Mouse (Mus musculus) yolk sac, embryonic 10.5 days (tissue): ENCODE measurements around the gene Arl15.

Experiments used
- DNase-seq: peaks from one replicate; pipeline ENCODE4 v3.0.0-alpha.2; 2017; ENCODE audit warnings: low spot score

Arl15 gene

DNA sequence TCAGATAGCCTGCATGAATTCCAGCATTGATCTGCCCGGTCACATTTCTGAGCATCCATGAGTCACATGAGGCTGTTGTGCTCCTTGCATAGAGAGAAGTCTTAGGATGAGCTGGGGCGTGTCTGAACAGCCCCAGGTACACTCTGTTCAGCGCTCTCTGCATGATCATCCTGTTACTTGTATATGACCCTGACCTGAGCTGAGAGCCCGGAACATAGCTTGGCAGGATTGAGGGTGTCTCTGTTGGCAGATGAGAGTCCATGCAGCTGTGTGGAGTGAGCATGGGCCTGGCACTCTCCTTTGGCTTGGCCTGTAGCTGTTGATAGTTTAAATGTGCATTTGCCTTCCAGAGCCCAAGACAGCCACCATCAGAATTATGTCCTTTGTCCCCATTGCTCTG, 50.4 kb downstream of the Arl15 start:
- no peak for DNase-seq

DNA sequence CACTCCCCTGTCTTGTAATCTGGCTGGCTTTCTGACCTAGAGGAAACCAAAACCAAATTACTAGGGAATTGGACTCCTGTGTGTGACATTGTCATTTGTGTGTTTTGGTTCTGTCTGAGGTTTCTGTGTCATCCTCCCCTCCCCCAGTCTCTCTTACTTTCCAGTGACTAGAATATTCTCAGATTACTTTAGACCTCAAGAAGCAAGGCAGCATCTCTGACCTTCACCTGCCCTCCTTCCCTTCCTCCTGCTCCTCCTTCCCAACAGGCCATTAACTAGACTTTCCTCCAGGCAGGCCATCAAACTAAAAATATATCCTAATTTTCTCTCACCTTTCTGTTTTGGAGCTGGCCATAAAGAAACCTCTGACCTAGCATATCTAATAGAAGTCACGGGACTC, 50.9 kb downstream of the Arl15 start:
- DNase-seq: no peak

DNA sequence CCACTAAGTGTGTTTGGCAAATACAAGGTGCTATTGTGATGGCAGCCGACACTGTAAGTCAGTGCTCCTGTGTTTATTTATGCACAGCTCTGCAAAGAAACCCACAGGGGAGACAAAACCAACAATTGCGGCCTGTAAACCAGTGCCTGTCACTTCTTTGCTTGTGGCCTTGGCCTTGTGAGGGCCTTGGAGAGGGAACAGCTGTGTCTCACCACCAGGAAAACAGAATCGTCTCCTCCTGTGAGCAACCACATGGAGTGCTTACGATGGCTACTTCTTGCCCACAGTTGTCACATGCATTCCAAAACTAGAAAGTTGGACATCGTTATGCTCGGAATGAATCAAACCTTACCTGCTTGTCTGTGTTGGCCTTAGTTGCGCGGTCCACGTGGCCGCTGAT, 52.1 kb downstream of the Arl15 start:
- no peak for DNase-seq

DNA sequence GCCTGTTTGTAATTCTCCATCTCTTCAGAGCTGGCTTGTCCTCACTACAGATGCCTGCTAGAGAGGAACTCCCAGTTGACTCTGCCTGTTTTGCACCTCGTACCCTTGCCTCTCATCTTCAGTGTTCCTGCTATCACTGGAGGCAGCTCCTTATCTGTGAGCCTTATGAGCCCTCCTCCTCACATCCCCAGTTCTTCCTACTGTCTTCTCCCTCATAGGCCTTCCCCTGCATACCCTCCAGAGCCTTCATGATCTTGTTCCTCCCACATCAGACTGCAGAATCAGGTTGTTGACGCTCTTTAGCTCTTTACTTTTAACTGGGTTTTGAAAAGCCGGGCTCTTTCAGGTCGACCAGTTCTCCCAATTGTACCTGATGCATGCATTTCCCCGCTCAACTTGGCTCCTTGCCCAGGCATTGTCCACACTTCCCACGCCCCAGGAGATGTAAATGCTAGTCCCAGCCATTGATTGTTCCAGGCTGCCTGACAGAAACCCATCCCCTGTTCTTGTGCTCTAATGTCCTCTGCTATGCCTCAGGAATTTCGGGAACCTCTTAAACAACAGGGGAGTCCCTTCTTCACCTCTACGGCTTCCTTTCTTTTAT, 56.2 kb downstream of the Arl15 start:
- DNase-seq: no peak

DNA sequence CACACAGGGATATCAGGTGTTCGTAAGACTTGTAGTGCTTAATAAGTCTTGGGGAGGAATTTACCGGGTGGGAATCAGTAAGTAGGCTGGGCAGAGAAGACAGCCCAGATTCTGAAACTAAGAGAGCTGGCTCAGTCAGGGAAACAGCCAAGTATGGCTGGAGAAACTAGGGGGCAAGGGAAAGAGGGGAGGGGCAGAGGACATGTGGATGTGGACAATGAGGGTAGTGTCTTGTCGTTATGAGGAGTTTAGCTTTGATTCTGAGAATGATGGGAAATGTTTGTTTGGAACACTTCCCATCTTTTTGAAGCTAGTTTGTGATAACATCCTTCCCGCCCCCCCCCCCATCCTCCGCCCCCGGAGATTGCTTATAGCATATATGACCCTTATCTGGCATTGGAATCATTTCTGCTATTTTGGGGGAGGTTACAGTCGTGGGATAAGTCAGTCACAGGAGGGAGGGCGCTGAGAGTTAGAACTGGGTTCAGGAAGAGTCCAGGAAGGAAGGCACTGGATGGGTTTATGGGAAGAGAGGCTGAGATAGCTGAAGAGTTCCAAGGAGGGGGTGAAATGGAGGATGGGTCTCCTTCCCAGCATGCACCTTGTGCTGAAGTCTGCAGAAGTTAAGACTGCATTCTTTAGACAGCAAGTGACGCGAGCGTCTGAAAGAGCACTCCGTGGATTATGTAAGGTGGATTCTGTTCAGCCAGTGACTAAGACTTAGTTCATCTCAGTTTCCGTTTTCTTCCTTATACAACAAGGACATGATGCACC, 57.5 kb downstream of the Arl15 start:
- DNase-seq: no peak

DNA sequence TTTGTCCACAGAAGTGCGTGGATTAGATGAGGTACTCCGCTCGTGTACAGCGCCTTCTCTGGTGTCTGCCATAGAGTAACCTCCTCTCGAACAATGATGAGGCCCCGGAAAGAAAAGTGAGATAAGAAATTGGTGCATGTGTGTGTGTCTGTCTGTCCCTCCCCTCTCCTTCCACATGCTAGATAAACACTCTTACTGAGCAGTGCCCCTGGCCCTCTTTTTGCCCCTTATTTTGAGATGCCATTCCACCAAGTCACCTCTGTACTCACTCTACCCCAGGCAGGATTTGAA, 58.0 kb downstream of the Arl15 start:
- no peak for DNase-seq

DNA sequence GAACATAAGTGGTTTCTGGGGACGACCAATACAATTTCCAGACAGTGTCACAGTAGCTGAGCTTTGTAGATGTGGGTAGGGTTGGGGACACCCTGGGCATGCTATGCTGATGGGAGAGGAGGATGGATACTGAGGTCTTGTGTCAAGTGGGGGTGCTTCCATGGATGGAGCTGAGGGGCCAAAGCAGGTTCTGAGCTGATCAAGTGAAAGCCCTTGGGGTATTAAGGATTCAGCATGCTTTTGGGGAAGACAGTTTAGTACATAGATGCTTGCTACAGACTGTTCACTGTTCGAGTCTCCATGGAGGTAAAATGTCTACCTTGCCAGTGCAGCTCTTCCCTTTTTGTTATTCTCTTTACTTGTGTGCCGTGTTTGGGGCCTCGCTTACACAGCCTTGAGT, 59.8 kb downstream of the Arl15 start:
- no peak for DNase-seq

DNA sequence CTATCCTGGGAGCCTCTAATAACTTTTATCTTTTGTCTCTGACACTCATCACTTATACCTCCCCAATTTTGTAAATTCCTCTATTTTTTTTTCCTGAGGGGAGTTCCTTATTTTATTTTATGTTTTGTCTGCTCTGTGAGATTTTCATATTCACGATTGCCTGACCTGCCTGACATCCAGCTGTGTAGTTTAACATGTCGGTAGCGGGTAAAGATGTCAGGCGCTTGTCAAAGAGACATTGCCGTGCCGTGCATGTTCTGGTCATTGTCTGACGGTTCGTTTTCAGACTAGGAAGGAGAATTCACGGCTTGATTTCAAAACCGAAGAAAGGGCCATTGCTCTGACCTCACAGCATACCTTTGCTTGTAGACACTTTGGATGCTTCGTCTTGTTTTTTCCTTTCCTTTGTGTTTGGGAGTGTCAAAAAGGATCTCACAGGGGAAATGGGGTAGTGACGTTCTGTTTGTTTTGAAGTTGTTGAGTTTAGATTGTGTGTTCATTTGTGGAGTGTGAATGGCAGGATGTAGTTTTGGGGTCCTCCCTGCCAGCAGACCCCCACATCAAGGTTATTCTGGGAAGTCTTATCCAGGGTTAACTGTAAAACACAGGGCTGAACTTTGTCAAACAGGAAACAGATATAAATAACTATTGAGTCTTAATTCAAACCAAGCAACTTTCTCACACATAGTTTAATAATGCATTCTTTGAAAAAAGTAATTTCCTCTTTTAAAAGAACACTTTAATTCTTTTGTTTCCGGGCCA, 60.4 kb downstream of the Arl15 start:
- no peak for DNase-seq

DNA sequence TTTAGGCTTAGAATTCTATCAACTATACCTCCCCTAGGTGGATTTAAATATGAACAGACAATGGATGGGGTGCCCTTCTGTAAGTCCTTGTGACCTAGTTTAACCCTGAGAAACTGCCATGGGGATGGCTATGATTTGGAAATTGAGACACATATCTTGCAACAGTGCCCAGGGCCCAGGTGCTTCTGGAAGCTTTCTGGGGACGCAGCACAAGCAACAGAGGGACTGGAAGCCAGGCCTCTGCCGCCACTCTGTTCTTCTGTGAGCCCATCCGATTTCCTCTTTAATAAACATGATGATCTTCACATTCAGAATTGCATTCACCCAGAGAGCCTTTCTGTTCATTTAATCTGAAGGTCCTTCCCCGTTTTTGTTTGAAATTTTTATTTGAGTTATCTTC, 62.6 kb downstream of the Arl15 start:
- no peak for DNase-seq

DNA sequence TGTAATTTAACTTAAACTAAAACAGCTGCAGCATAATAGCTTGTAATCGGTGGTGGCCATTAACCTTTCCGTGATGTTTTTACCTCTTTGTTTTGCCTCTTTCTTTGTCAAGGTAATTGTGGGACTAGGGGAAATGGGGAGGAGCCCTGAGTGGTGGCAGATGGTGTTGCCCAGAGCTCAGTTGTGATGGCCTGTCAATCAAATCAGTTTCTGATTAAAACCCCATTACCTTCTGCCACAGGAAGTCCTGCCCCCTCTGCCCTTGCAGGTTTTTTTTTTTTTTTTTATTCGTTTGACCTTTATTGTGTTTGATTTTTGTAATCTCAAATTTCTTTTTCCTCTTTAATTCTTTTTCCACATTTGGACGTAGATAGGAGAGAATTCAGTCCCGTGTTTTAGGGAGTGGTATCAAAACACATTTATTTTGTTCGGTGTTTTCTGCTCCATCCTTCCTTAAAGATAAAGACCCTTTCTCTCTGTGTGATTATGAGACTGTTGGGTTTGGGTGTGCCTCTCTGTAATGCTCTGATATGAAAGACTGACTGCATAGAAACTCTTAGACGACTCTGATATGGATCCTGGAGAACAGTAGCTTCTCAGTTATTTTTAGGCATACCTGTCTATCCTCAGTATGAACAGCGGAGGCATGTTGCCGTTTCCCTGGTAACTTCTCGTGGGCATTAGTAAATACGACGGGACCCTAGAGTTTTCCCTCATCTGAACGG, 64.5 kb downstream of the Arl15 start:
- DNase-seq: no peak

DNA sequence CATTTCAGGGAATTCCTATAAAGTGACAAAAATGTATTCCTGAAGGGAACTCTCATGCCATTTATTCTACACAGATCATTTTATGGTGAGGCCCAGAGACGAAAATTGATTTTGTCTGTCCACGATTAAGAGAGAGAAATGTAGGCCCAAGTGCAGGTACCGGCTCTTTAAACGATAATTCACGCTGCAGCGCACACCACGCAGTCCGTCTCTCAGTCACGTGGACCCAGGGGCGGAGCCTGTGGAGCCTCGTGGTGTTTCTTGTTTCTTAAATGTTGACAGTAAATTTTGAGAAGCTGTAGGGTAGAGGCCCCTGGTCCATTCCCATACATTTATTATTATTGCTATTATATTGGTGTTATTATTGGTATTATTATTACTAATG, 65.1 kb downstream of the Arl15 start:
- no peak for DNase-seq

DNA sequence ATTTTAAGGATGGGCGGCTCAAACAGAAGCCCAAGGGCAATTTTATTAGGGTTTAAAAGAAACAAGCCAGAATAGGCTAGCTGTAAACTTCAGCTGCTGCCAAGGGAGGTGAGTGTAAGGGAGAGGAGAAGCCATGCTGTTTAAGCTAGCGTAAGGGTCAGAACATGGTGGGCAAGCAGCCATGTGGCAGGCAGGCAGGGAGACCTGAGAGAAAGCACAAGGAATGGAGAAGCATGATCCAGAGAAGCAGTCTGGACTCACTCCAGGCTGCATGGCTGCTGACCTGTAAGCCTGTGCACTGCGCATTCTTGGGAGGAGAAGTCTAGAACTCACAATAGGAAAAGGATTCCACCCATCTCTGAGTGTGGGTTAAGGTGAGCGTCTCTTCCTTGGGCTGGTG, 66.5 kb downstream of the Arl15 start:
- no peak for DNase-seq

DNA sequence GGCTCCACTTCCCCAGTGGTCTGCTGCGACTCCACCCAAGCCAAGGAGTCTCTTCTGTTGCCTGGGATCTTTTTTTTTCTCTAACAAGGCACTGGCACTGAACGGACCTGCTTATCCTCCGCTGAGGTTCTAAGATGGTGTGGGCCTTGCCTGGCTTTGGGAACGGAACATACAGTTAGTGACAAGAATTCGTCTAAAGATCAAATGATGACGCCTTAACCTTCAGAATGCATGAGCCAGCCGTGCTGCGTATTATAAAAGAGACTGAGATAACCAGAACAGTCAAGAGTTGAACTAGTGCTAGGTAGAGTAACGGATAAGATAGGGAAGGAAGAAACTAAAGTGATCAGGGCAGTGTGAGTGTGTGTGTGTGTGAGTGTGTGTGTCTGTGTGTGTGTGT, 66.9 kb downstream of the Arl15 start:
- DNase-seq: no peak

DNA sequence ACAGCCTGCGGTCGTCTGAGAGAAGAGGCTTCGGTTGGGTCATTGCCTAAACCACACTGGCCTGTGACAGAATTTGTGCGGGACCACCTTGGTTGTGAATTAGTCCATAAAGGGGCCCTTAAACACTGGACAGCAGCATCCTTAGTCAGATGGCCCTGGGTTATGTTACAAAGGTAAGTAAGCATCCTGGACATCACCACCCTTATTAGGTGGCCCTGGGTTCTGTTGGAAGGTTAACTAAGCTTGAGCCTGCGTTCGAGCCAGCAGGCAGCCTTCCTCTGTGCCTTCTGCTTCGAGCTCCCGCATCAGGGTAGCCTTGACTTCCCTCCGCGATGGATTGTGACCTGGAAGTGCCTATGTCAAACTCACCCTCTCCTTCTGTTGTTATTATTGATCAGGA, 68.6 kb downstream of the Arl15 start:
- DNase-seq: no peak

DNA sequence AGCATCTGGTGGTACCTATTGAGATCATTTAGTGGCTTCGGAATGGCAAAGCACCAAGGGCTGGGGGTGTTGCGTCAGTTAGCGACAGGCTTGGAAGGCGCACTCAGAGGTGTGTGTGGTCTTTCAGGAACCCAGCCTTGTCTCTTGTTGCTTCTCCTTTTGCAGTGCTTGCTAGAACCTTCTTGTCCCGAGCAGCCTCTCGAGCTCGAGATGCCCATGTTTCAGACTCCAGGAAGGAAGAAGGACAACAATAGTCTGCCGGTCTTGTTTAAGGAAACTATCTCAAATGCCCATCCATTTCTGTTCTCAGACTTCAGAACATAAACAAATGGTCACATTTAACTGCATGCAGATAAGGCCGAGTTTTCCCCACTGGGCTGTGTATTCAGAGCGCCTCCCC, 69.4 kb downstream of the Arl15 start:
- DNase-seq: no peak

DNA sequence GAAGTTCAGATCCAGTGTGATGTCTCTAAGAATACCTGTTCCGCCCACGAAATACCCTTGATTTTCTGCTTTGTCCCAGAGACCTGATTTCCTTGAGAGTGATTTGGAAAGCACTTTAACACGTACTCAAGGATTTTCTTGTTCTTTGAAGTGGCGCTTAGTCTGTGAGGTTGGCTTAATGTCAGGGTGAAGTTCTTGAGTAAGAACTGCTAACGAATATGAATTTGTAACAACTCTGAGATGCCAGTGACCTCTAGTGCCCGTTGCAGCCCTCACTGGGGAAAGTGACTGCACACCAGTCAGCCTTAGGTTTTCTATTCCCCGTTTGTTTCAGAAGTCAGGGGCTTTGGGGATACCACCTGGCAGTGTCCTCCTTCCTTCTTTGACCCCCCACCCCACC, 70.0 kb downstream of the Arl15 start:
- DNase-seq: no peak

DNA sequence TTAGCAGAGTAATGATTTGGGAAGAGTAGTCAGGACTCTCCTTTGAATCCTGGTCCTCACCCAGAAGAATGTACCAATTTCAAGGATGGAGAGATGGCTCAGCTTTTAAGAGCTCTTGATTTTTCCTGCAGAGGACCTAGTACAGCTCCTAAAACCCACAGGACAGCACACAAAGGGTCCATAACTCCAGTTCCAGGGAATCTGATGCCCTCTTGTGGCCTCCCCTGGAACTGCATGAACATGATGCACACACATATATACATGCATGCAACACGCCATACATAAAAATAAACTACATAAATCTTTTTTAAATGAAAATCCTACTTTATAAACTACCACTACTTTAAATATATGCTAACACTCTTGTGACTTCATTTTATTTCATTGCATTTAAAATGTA, 70.6 kb downstream of the Arl15 start:
- DNase-seq: no peak

DNA sequence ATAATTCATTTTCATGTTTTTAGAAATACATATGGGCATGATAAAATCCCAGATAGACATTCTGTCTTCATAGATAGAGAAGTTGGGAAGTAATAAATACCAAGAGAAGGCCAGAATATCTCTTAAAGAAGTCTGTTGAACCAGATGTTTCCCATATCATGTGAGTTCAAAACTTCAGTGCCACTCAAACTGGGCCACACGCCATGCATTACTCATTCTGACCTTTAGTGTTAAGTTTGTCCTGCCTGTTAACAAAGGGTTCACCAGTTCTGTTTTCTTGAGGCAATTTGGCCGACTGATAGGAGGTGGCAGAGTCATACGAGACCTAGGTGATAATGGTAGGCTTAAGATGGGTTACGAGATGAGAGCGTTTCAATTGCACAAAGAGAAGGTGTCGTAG, 71.1 kb downstream of the Arl15 start:
- no peak for DNase-seq

DNA sequence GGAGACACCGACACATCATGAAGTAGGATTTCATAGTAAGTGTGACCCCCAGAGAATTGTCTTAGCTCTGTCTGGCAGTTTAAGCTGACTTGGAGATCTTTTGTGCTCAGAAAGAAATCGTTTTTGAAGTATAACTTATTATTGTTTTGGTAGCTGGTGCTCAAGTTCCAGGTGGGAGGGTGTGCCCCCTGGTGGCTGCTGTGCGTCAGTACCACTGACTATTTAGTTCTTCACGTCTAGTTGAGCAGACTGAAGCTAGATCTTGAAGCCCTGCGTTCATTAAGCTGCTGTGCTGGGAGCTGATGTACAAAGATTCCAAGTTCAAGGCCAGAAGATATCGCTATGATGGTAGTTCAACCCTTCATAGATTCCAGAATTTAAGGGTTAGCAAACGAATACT, 71.5 kb downstream of the Arl15 start:
- DNase-seq: no peak

DNA sequence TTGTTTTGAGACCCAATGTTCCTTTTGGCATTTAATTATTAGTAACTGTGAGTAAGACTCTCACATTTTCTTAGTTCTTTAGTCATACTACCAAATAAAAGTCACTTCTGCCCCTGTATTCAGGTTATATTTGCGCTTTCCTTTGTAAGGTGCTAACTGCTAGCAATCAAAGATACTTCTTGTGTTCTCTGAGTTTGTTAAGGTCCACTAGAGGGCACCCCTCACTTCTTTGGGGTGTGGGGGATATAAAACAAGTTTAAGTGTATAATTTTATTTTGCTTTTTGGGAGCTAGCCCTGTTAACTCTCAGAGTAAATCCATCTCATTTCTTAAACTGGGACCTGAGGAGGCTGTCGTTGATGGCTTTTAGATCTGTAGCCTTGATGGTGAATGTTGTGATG, 73.4 kb downstream of the Arl15 start:
- no peak for DNase-seq

DNA sequence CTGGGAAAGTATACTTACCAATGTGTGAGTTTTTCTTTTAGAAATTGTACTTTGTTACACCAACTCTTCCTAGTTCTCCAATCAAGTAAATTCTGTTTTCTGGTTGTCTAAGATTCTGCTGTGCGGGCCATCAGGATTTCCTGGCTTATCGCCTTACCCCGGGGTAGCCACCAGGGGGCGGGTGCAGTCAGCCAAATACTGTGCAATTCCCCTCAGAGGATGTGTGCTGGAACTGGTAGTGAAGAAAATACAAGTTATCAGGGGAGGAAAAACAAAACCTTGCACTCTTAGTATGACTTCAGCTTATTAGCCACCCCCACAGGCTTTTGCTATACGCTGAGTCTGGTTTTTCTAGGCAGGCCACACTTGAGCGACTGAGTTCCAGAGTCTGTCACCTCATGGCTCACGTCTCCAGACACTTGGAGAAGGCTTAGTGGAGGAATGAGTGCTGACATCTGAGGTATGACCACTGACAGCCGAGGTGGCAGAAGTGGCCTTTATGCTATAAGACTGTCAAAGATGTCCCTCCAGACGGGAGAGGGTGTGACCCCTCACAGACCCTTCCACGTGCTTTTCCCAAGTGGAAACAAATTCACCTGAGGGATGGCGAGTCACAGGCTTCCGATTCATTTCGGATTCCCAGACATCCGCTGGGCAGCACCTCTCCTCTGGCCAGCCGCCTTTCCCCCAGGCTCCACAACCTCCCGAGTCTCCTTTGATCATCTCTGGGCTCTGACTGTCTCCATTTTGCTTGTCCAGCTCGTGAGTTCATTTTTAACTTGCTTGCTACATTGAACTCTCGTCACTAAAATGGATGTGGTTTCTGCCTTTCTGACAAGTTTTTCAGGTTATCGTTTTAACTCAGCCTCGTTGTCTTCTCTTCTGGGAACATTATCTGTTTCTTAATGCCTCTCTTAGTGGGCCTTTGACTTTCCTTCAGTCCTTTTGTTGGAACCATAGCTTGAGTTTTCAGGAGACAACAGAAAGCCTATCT, 75.2 kb downstream of the Arl15 start:
- peak; percentile 33 for DNase-seq

DNA sequence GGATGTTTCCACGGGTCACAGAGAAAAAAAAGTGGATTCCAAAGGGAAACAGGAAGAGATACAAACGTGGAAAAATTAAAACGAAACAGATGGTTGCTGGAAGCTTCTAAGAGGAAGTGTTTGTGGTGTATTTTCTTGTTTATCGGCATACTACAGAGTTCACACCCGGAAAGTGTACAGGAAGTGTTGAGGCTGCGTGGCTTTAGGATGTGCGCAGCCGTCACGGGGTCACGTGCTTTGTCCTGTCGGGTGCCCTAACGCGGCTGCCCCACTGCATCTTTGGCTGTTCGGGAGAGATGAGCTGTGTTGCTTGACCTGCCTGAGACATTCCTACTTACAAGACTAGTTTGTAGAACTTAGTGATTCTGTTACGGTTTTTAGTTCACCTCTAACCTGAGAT, 76.1 kb downstream of the Arl15 start:
- DNase-seq: no peak
